Mouse (Mus musculus) forebrain, embryonic 10.5 days (tissue): Measurements from ENCODE around the gene Rnd1. TPM values are rescaled to one million over a fixed set of nuclear protein-coding genes. Genes with fewer than 3 reads are reported as not detected.

Source experiments
- DNase-seq: peaks from one replicate; pipeline ENCODE4 v3.0.0-alpha.2; 2017; ENCODE audit warnings: low spot score; ENCODE audit errors: extremely low spot score
- H3K27ac ChIP-seq: fragments of 300-500 bp; sonication (generic); 2 replicates; pipeline ENCODE4 v1.5.1; 2016; ENCODE audit warnings: mild to moderate bottlenecking
- H3K27me3 ChIP-seq: fragments of 300-500 bp; sonication (generic); 2 replicates; pipeline ENCODE4 v1.6.1; 2016; ENCODE audit warnings: mild to moderate bottlenecking; ENCODE audit not compliant: poor library complexity, severe bottlenecking
- H3K36me3 ChIP-seq: fragments of 300-500 bp; sonication (generic); replicated peaks from 2 replicates; pipeline ENCODE4 v1.6.1; 2016; ENCODE audit warnings: mild to moderate bottlenecking, moderate library complexity
- H3K4me1 ChIP-seq: fragments of 300-500 bp; sonication (generic); 2 replicates; pipeline ENCODE4 v1.6.1; 2016
- H3K4me3 ChIP-seq: fragments of 300-500 bp; sonication (generic); 2 replicates; pipeline ENCODE4 v1.5.1; 2016; ENCODE audit warnings: mild to moderate bottlenecking, moderate library complexity
- H3K9me3 ChIP-seq: fragments of 300-500 bp; sonication (generic); 2 replicates; pipeline ENCODE4 v1.6.1; 2016; ENCODE audit warnings: mild to moderate bottlenecking, moderate library complexity
- WGBS: fragments of 180-500 bp; shearing (Covaris S2); methylation state at CpG from one replicate; pipeline ENCODE4 v1.1.7; 2016; 5-methylcytosine and 5-hydroxymethylcytosine counted together
- polyA plus RNA-seq: library from polyadenylated mRNA; unstranded; fragments of >200 nt; fragmentation: Nextera tagmentation; extraction: Ambion mirVana; gene quantifications from 2 replicates; pipeline ENCODE4 v1.2.1, GENCODE M21; 2016

Rnd1 gene
- polyA plus RNA-seq, 1 experiment from 2014 or later = 1.8 TPM

GRCm38 (mm10) chr15:98614971-98615370, 62.3 kb downstream of the Rnd1 start:
- peaks cover 32% of the 10 kb centered on the region for H3K4me1 ChIP-seq
- H3K36me3 ChIP-seq = no peaks in the 10 kb centered on the region
- H3K27me3 ChIP-seq = peaks cover 31% of the 10 kb centered on the region
- no peak overlapping the region for H3K27ac ChIP-seq
- 61% methylated on average over 6 of the region's 6 CpGs for WGBS
- no peak overlapping the region for H3K4me3 ChIP-seq
- no peak for DNase-seq
- no peaks in the 10 kb centered on the region for H3K9me3 ChIP-seq

GRCm38 (mm10) chr15:98614551-98614950, 62.7 kb downstream of the Rnd1 start:
- WGBS = 82% methylated on average over 9 of the region's 9 CpGs
- H3K4me3 ChIP-seq = no peak overlapping the region

More at GRCm38 (mm10) chr15:98614551-98614950, 62.7 kb downstream of the Rnd1 start:
- peaks cover 35% of the 10 kb centered on the region for H3K27me3 ChIP-seq
- H3K9me3 ChIP-seq = no peaks in the 10 kb centered on the region
- H3K27ac ChIP-seq = no peak overlapping the region
- no peak for DNase-seq
- peaks cover 36% of the 10 kb centered on the region for H3K4me1 ChIP-seq
- no peaks in the 10 kb centered on the region for H3K36me3 ChIP-seq

Other genes starting within 250 kb of the Rnd1 start
- not detected in 2 replicates for gene Olfr282, start 246.2 kb downstream of the Rnd1 start, polyA plus RNA-seq
- gene Olfr281, start 224.9 kb downstream of the Rnd1 start, polyA plus RNA-seq = not detected in 2 replicates
- not detected in 2 replicates for gene OR5BS1P, start 207.6 kb downstream of the Rnd1 start, polyA plus RNA-seq
- gene Lalba, start 194.7 kb downstream of the Rnd1 start, polyA plus RNA-seq = 0.49 TPM in 1 of 2 replicates, not detected in the other
- gene Olfr279, start 185.1 kb downstream of the Rnd1 start, polyA plus RNA-seq = not detected in 2 replicates
- gene Kansl2, start 143.2 kb downstream of the Rnd1 start, polyA plus RNA-seq = 144 and 145 TPM in 2 replicates
- 59.8 and 62.0 TPM in 2 replicates for gene Ccnt1, start 106.5 kb downstream of the Rnd1 start, polyA plus RNA-seq
- gene 4930415O20Rik, start 106.5 kb downstream of the Rnd1 start, polyA plus RNA-seq = 0.29 TPM in 1 of 2 replicates, not detected in the other
- gene Adcy6, start 67.4 kb downstream of the Rnd1 start, polyA plus RNA-seq = 9.4 and 11.9 TPM in 2 replicates
- gene Cacnb3, start 46.6 kb downstream of the Rnd1 start, polyA plus RNA-seq = 19.9 and 21.7 TPM in 2 replicates
- gene Ddx23, start 14.6 kb downstream of the Rnd1 start, polyA plus RNA-seq = 27.3 and 28.5 TPM in 2 replicates
- gene Ccdc65, start 30.7 kb upstream of the Rnd1 start, polyA plus RNA-seq = 0.86 and 0.90 TPM in 2 replicates
- gene Fkbp11, start 50.7 kb upstream of the Rnd1 start, polyA plus RNA-seq = 16.7 and 17.1 TPM in 2 replicates
- 42.1 and 42.5 TPM in 2 replicates for gene Arf3, start 85.8 kb upstream of the Rnd1 start, polyA plus RNA-seq
- gene Wnt10b, start 100.7 kb upstream of the Rnd1 start, polyA plus RNA-seq = 0.12 and 0.33 TPM in 2 replicates
- gene Wnt1, start 112.4 kb upstream of the Rnd1 start, polyA plus RNA-seq = 0.49 and 1.3 TPM in 2 replicates
- 0.10 TPM in 1 of 2 replicates, not detected in the other for gene Ddn, start 132.0 kb upstream of the Rnd1 start, polyA plus RNA-seq
- gene Prkag1, start 154.1 kb upstream of the Rnd1 start, polyA plus RNA-seq = 90.4 and 93.5 TPM in 2 replicates
- 10.8 and 11.8 TPM in 2 replicates for gene Kmt2d, start 193.7 kb upstream of the Rnd1 start, polyA plus RNA-seq
- gene Rhebl1, start 217.1 kb upstream of the Rnd1 start, polyA plus RNA-seq = 22.2 and 25.9 TPM in 2 replicates
- gene Dhh, start 221.1 kb upstream of the Rnd1 start, polyA plus RNA-seq = 0.24 and 0.48 TPM in 2 replicates
- 23.9 and 25.3 TPM in 2 replicates for gene Lmbr1l, start 240.8 kb upstream of the Rnd1 start, polyA plus RNA-seq